Mouse (Mus musculus) stomach, postnatal 0 days (tissue): ENCODE measurements around the gene Col4a3. TPM values are rescaled to one million over a fixed set of nuclear protein-coding genes. Genes with fewer than 3 reads are reported as not detected.

Experiments used
- ATAC-seq: fragments of 200-750 bp; cut with Nextera tagmentation; 2 replicates; pipeline ENCODE4 v1.8.0; 2017; ENCODE audit not compliant: low FRiP score, low TSS enrichment
- DNase-seq: peaks from one replicate; pipeline ENCODE4 v3.0.0-alpha.2; 2016; ENCODE audit warnings: low spot score
- H3K27ac ChIP-seq: fragments of 300-500 bp; sonication (generic); replicated peaks from 2 replicates; pipeline ENCODE4 v1.5.1; 2014; ENCODE audit warnings: mild to moderate bottlenecking, control low read depth
- H3K27me3 ChIP-seq: fragments of 300-500 bp; sonication (generic); 2 replicates; pipeline ENCODE4 v1.6.1; 2014; ENCODE audit warnings: low read length; ENCODE audit not compliant: control insufficient read depth, insufficient read depth
- H3K36me3 ChIP-seq: fragments of 300-500 bp; sonication (generic); 2 replicates; pipeline ENCODE4 v1.6.1; 2014; ENCODE audit warnings: low read length, mixed read lengths; ENCODE audit not compliant: control insufficient read depth, insufficient read depth
- H3K4me1 ChIP-seq: fragments of 300-500 bp; sonication (generic); replicated peaks from 2 replicates; pipeline ENCODE4 v1.6.1; 2014; ENCODE audit warnings: antibody characterized with exemption; ENCODE audit not compliant: control insufficient read depth, insufficient read depth
- H3K4me2 ChIP-seq: fragments of 300-500 bp; sonication (generic); replicated peaks from 2 replicates; pipeline ENCODE4 v1.6.1; 2014; ENCODE audit warnings: low read depth, mild to moderate bottlenecking, control low read depth, moderate library complexity
- H3K4me3 ChIP-seq: fragments of 300-500 bp; sonication (generic); 2 replicates; pipeline ENCODE4 v1.5.1; 2014; ENCODE audit warnings: low read depth, low read length, control low read depth
- H3K9ac ChIP-seq: fragments of 300-500 bp; sonication (generic); 2 replicates; pipeline ENCODE4 v1.6.1; 2014; ENCODE audit warnings: mild to moderate bottlenecking, low read length, control low read depth, mixed read lengths
- H3K9me3 ChIP-seq: fragments of 300-500 bp; sonication (generic); 2 replicates; pipeline ENCODE4 v1.6.1; 2016; ENCODE audit warnings: low read length; ENCODE audit not compliant: control insufficient read depth
- CTCF ChIP-seq: IDR thresholded peaks from 2 replicates; pipeline ENCODE4 v1.5.1; 2016; ENCODE audit warnings: antibody characterized with exemption, low read depth, mild to moderate bottlenecking, moderate library complexity
- EP300 ChIP-seq: optimal IDR thresholded peaks from 2 replicates; pipeline ENCODE3; 2016; ENCODE audit warnings: antibody characterized with exemption
- WGBS: fragments of 180-500 bp; shearing (Covaris S2); extraction: QIAGEN DNeasy Blood & Tissue Kit; methylation state at CpG from one replicate; pipeline ENCODE4 v1.1.7; 2014; 5-methylcytosine and 5-hydroxymethylcytosine counted together
- polyA plus RNA-seq: library from polyadenylated mRNA; unstranded; fragments of >200 nt; fragmentation: Nextera tagmentation; extraction: Ambion mirVana; gene quantifications from 2 replicates; pipeline ENCODE4 v1.2.1, GENCODE M21; 2015

Gene Col4a3
- polyA plus RNA-seq, 1 experiment from 2014 or later = 0.42 TPM

DNA sequence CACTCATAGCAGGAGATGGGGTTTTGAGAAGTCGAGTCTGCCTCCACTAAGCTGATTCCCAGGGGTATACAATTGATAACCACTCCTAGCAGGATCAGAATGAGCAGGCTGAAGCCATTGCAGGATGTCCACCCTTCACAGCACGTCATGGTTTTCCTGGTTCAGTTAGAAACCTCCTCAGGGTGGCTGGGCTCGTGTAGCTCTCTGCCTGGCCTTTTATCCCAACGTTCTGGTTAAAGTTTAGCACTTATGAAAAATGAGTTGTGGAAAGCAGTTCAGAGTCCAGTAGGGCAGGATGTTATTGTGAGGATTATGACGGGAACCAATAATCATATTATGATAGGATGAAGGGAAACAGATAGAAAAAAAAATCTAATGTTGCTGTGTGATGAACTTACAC, 181.5 kb downstream of the Col4a3 start, which contains the start of gene Tm4sf20:
Gene Tm4sf20 (minus strand): TSS at position 193 of the 400 bp plus-strand sequence.
- DNase-seq (no peak), ATAC-seq (no peak)
- Histone ChIP-seq H3K4me1 (no peaks in the 10 kb centered on the region), H3K4me3 (no peak within 1 kb of the TSS), H3K9me3 (no peaks in the 10 kb centered on the region), H3K27ac (no peak within 1 kb of the TSS), H3K9ac (no peak within 1 kb of the TSS), H3K4me2 (no peak within 1 kb of the TSS), H3K27me3 (no peaks in the 10 kb centered on the region), H3K36me3 (no peaks in the 10 kb centered on the region)
- TF ChIP-seq EP300 = no peak
- 34% methylated on average over 5 of the region's 5 CpGs for WGBS

GRCm38 (mm10) chr1:82771022-82771586, 184.4 kb downstream of the Col4a3 start, which contains the start of gene Gm47791:
Gene Gm47791 (minus strand): TSS chr1:82771243.
- Histone ChIP-seq H3K36me3 (no peaks in the 10 kb centered on the region), H3K27me3 (no peaks in the 10 kb centered on the region), H3K4me2 (no peak within 1 kb of the TSS), H3K9ac (no peak within 1 kb of the TSS), H3K27ac (no peak within 1 kb of the TSS), H3K4me1 (no peaks in the 10 kb centered on the region), H3K9me3 (no peaks in the 10 kb centered on the region), H3K4me3 (no peak within 1 kb of the TSS)
- DNase-seq = no peak
- TF ChIP-seq EP300 (no peak), CTCF (no peak)
- 81% methylated on average over 15 of the region's 15 CpGs for WGBS
- ATAC-seq = no peak; the same call in 1 of the 2 replicates

Other genes with a start within 250 kb of the Col4a3 start
- 0.31 and 0.61 TPM in 2 replicates for gene Col4a4, start 72 bp upstream of the Col4a3 start, polyA plus RNA-seq
- 149 and 151 TPM in 2 replicates for gene Mff, start 138.0 kb downstream of the Col4a3 start, polyA plus RNA-seq
- gene Tm4sf20, start 181.5 kb downstream of the Col4a3 start, polyA plus RNA-seq = 0.21 and 1.0 TPM in 2 replicates
- gene Gm47791, start 184.3 kb downstream of the Col4a3 start, polyA plus RNA-seq = not detected in 2 replicates